Mouse (Mus musculus): ENCODE data around the gene Cyp2c67. TPM values are rescaled to one million over a fixed set of nuclear protein-coding genes. Genes with fewer than 3 reads are reported as not detected.
"Not testable (repeated sequence)": the region's sequence is repeated elsewhere in the genome, so short reads cannot be mapped to it uniquely, and the experiment has no call there.

Gene Cyp2c67
- total RNA-seq (2021) = not detected
- long read RNA-seq, experiment 1 = 0 reads
- long read RNA-seq, experiment 2 = 0 reads

DNA sequence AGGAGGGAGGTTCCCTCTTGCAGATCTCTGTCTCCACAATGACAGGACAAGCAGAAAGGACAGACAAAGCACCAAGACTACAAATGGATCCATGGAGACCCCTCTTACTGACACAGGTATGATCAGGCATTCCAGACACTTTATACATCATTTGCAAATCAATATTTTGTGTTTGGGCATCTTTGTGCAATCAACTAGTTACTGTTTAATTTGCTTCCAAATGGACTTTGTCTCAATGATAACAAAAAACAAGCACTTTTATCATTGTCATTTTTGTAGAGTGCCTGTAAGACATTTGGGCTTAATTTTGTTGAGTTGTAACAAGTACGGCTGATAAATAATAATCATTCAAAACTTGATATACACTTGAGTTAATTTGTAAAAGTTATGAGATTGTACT, at the start of gene Cyp2c67:
Cyp2c67 (minus strand) TSS at position 114 of the 400 bp plus-strand sequence.
- no peak for DNase-seq (ENCODE audit: low spot score in 2 of 2)
- intact Hi-C loops (cut with DNase I) = no loop called here

DNA sequence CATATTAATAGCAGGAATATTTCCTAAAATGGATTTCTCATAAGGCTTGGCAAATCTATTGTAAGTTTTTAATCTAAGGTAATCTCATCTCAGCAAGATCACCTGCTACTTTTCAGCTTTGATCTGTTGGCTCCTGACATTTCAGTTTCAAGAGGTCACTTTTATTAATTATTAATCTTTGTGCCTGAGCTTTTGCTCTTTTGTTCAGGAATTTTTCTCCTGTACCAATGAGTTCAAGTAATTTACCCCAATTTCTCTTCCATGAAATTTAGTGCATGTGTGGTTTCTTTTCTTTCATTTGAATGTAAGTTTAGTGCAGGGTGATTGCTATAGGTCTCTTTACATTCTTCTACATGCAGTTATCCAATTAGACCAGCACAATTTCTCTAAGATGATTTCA, 16.8 kb upstream of the Cyp2c67 start:
- DNase-seq (ENCODE audit: low spot score in 2 of 2); intact Hi-C loops (cut with DNase I): not testable (repeated sequence)

DNA sequence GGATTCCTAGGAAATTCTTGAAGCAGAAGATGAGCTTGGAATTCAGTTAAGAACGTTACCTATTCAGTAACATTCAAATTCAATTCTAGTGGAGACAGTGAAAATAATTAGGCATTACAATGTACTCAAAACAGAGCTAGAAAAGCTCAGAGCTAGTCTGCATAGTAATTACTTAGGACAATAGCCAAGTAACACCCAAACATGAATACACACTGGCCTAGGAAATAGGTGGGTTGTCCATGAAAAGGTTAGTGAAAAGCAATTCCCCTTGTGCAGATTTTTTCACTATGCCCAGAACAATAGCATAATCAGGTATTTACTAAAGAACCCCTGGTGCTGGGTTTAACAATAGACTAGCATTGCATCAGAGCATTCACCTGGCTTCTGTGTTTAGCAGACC, 3.5 kb upstream of the Cyp2c67 start:
- DNase-seq (ENCODE audit: low spot score in 2 of 2) = no peak
- intact Hi-C loops (cut with DNase I) = no loop called here

DNA sequence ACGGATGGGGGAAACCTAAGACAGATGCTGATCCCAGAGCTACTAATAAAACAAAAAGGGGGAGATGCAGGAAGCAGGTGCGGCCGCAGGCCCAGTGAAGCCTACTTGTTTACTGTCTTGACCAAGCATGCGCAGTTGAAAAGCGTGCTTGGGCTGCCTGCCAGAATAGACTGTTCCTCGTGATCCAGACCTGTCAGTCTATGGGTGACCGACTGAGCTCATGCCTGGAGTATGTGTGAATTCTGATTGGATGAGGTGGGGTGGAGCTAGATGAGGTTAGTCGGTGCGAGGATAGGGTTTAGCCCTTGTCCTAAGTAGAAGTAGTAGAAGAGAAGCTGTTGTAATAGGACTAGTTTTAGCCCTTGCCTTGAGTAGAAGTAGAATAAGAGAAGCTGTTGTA, 1.3 kb downstream of the Cyp2c67 start:
- intact Hi-C loops (cut with DNase I) = no loop called here
- DNase-seq (ENCODE audit: low spot score in 2 of 2) = no peak

- DNase-seq (ENCODE audit: low spot score in 2 of 2); intact Hi-C loops (cut with DNase I): not testable (repeated sequence)
Observed at GRCm38 (mm10) chr19:39644551-39644950, 4.3 kb downstream of the Cyp2c67 start.

Other genes starting within 250 kb of the Cyp2c67 start
- gene Cyp2c38, start 186.0 kb downstream of the Cyp2c67 start, total RNA-seq (2021) = not detected
- gene Cyp2c39, start 138.2 kb downstream of the Cyp2c67 start, total RNA-seq (2021) = not detected
- gene Cyp2c68, start 92.0 kb upstream of the Cyp2c67 start, total RNA-seq (2021) = not detected
- gene Cyp2c40, start 163.8 kb upstream of the Cyp2c67 start, total RNA-seq (2021) = not detected
- gene Cyp2c69, start 237.7 kb upstream of the Cyp2c67 start, total RNA-seq (2021) = not detected